Mouse (Mus musculus): Measurements from ENCODE around the gene Gm42906. TPM values are rescaled to one million over a fixed set of nuclear protein-coding genes. Genes with fewer than 3 reads are reported as not detected.

The Gm42906 gene
- polyA plus RNA-seq, 1 experiment from 2014 or later: not detected

DNA sequence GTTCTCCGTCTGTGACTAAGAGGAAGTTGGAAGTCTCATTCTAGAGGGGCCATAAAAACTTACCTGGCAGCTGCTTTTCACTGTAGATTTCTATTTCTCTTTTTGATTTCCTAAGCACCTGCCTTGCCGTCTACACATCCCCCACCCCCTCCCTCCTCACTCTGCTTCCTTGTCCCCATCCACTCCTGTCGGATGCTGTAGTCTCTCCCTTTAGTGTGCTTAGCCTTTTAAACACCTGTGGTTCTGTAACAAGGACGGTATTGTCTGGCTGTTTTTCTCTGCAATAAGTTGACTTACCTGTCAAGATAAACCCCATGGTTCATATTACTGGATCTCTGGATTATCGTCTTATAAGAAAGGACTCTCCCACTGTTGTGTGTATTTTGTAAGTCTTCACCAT is 182.4 kb downstream of the Gm42906 start:
- H3K36me3 ChIP-seq (ENCODE audit: control insufficient read depth, insufficient read depth, low read length): no peaks in the 10 kb centered on the region
- no peaks in the 10 kb centered on the region for H3K4me1 ChIP-seq (ENCODE audit: control insufficient read depth, insufficient read depth, low read length)
- H3K4me2 ChIP-seq (ENCODE audit: low read length): no peak overlapping the region
- no peak for ATAC-seq
- no peak overlapping the region for H3K27ac ChIP-seq (ENCODE audit: low read length)
- whole genome bisulfite sequencing: 96% methylated on average over 5 of the region's 5 CpGs
- no peak overlapping the region for H3K4me3 ChIP-seq (ENCODE audit: low read depth, low read length)
- no peaks in the 10 kb centered on the region for H3K27me3 ChIP-seq (ENCODE audit: control insufficient read depth, insufficient read depth, low read depth, low read length)
- H3K9me3 ChIP-seq (replicated peaks; ENCODE audit: control insufficient read depth, low read length, poor library complexity, severe bottlenecking): no peaks in the 10 kb centered on the region
- H3K9ac ChIP-seq (ENCODE audit: low read depth, low read length): no peak overlapping the region

DNA sequence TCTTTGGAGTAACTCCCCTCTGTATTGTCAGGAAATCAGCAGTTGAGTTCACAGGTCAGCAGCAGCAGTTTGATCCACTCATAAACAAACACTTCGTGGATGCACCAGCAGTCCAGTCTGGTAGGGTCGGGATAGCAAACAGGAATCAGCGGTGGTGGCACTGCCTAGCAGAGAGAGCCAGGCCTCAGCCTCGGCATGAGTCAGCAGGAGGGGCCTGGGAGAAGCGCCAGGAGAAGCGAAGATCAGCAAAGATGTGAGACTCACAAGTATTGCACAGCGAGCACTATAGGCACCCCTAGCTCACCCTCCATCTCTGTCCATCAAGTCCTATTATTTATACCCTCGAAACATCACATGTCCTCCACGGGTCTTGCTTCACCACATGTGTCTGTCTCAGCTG is 189.2 kb downstream of the Gm42906 start:
- 82% methylated on average over 9 of the region's 9 CpGs for WGBS
- Histone ChIP-seq H3K27me3 (ENCODE audit: control insufficient read depth, insufficient read depth, low read depth, low read length) (no peaks in the 10 kb centered on the region; the same call in 1 of the 2 replicates), H3K9me3 (replicated peaks; ENCODE audit: control insufficient read depth, low read length, poor library complexity, severe bottlenecking) (no peaks in the 10 kb centered on the region), H3K27ac (ENCODE audit: low read length) (no peak overlapping the region), H3K9ac (ENCODE audit: low read depth, low read length) (no peak overlapping the region), H3K4me2 (ENCODE audit: low read length) (no peak overlapping the region), H3K36me3 (ENCODE audit: control insufficient read depth, insufficient read depth, low read length) (no peaks in the 10 kb centered on the region), H3K4me1 (ENCODE audit: control insufficient read depth, insufficient read depth, low read length) (peaks cover 3% of the 10 kb centered on the region; the same call in 1 of the 2 replicates), H3K4me3 (ENCODE audit: low read depth, low read length) (no peak overlapping the region)
- no peak for ATAC-seq

DNA sequence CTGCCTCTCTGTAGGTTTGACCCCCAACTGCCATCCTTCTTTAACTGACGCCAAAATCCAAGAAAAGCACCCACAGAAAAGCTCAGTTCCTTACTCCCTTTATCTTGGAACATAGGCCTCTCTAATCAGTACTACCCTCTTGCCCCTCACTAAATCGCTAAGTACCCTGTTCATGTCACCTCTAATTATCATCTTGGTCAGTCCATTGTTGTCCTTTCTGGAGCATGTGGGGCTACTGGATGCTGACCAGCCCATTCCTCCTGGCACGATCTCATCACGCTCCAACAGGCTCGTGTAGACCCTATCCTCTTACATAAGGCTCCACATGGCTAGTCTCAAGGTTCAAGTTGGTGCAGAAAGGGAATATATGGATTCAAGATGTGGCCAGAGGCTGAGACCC is 191.6 kb downstream of the Gm42906 start:
- Histone ChIP-seq H3K4me2 (ENCODE audit: low read length) (no peak overlapping the region), H3K27ac (ENCODE audit: low read length) (no peak overlapping the region), H3K27me3 (ENCODE audit: control insufficient read depth, insufficient read depth, low read depth, low read length) (peaks cover 7% of the 10 kb centered on the region), H3K9me3 (replicated peaks; ENCODE audit: control insufficient read depth, low read length, poor library complexity, severe bottlenecking) (no peaks in the 10 kb centered on the region), H3K36me3 (ENCODE audit: control insufficient read depth, insufficient read depth, low read length) (no peaks in the 10 kb centered on the region), H3K9ac (ENCODE audit: low read depth, low read length) (no peak overlapping the region), H3K4me3 (ENCODE audit: low read depth, low read length) (no peak overlapping the region), H3K4me1 (ENCODE audit: control insufficient read depth, insufficient read depth, low read length) (peaks cover 9% of the 10 kb centered on the region)
- ATAC-seq: no peak
- WGBS: 72% methylated on average over 5 of the region's 5 CpGs

DNA sequence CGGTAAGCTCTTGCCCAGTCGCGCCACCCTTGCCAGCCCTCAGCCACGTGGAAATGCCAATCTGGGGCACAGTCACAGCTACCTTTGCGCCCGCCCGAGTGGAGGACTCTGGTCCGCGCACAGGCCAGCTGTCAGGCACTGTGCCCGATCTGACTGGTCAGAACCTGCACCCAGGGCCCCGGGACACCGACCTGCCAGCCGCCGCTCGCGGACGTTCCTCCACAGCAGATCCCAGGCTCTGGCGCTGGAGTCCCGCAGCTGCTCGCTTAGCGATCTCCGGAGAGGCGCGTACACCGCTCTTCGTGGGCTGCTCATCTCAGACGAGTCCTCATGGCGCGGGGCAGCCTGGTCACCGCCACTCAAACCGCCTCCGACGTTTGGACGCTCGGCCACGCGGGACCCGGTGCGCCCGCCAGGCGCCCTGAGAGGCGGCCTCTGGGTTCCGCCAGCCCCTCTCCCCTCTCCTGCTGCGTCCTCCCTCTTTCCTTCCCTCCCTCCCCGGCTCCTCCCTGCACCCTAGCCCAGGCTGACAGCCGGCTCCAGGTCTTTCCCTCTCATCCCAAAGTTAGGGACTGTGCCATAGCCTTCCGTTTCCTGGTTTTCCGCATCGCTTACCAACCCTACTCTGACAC is 194.4 kb downstream of the Gm42906 start, which contains the start of gene Stard13:
Stard13 (minus strand) TSS at position 437 of the 632 bp plus-strand sequence.
- under 1% methylated on average over 49 of the region's 49 CpGs for WGBS
- Histone ChIP-seq H3K4me2 (ENCODE audit: low read length) (peak within 1 kb of the TSS; percentile 98), H3K9me3 (replicated peaks; ENCODE audit: control insufficient read depth, low read length, poor library complexity, severe bottlenecking) (no peaks in the 10 kb centered on the region), H3K36me3 (ENCODE audit: control insufficient read depth, insufficient read depth, low read length) (no peaks in the 10 kb centered on the region), H3K27ac (ENCODE audit: low read length) (no peak within 1 kb of the TSS), H3K4me3 (ENCODE audit: low read depth, low read length) (peak within 1 kb of the TSS; percentile 58), H3K9ac (ENCODE audit: low read depth, low read length) (peak within 1 kb of the TSS; percentile 73), H3K27me3 (ENCODE audit: control insufficient read depth, insufficient read depth, low read depth, low read length) (peaks cover 7% of the 10 kb centered on the region), H3K4me1 (ENCODE audit: control insufficient read depth, insufficient read depth, low read length) (peaks cover 9% of the 10 kb centered on the region)
- ATAC-seq: peak; percentile 74

DNA sequence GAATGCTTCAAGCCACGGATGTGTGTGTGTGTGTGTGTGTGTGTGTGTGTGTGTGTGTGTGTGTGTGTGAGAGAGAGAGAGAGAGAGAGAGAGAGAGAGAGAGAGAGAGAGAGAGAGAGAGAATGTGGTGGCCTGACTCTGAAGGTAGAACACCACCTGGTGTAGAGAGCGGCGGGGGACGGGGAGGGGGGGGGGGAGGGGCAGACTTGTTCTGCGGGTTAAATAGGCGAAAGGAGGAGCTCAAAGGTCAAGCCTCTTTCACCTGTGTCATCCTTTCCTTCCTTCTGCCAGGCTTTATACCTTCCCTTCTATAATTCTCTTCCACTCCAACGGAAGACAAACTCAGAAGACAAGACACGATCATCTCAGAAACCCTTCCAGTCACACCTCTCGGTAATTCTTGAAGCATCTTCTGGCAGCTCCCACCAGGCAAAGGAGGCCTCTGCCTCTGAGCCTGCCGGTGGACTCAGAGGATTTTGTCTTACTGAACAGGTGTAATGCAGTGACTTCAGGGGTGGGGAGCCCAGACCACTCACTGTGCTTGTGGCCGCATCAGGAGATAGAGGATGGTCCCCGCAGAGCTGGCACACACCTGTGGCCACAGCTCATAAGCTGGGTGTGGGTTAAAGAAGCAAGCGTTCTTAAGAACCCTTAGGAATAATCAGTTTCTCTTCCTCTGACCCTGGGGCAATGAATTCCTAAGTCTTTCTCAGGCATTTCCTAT is 195.2 kb downstream of the Gm42906 start:
- no peak overlapping the region for H3K27ac ChIP-seq (ENCODE audit: low read length)
- peak overlapping the region; percentile 58 for H3K4me3 ChIP-seq (ENCODE audit: low read depth, low read length)
- 0 out of 2 replicates have a peak, but pooled peaks have one; percentile 25 for ATAC-seq
- WGBS: 30% methylated on average over 10 of the region's 13 CpGs
- H3K36me3 ChIP-seq (ENCODE audit: control insufficient read depth, insufficient read depth, low read length): no peaks in the 10 kb centered on the region
- no peaks in the 10 kb centered on the region for H3K9me3 ChIP-seq (replicated peaks; ENCODE audit: control insufficient read depth, low read length, poor library complexity, severe bottlenecking)
- H3K9ac ChIP-seq (ENCODE audit: low read depth, low read length): peak overlapping the region; percentile 73
- H3K4me1 ChIP-seq (ENCODE audit: control insufficient read depth, insufficient read depth, low read length): peaks cover 9% of the 10 kb centered on the region
- H3K4me2 ChIP-seq (ENCODE audit: low read length): peak overlapping the region; percentile 98
- peaks cover 7% of the 10 kb centered on the region for H3K27me3 ChIP-seq (ENCODE audit: control insufficient read depth, insufficient read depth, low read depth, low read length)

DNA sequence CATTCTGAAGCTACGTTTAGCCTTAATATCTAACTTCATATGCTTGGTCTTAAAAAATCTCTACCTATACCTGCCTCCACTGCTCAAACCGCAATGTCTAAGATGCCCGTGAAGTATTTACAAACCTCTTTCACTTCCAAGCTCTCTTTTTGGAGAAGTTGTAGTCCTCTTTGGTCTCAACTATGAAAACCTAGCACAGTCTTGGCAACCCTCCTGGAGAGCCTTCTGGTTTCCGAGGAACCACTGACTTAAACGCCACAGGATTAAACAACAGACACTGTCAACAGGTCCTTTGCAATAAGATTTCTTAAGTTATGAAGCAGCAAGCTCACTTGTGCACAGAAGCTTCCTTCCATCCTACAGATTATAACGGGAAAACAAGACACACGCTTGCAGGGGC is 196.1 kb downstream of the Gm42906 start:
- Histone ChIP-seq H3K4me1 (ENCODE audit: control insufficient read depth, insufficient read depth, low read length) (peaks cover 9% of the 10 kb centered on the region), H3K27ac (ENCODE audit: low read length) (no peak overlapping the region), H3K4me2 (ENCODE audit: low read length) (no peak overlapping the region), H3K4me3 (ENCODE audit: low read depth, low read length) (no peak overlapping the region), H3K27me3 (ENCODE audit: control insufficient read depth, insufficient read depth, low read depth, low read length) (peaks cover 7% of the 10 kb centered on the region), H3K36me3 (ENCODE audit: control insufficient read depth, insufficient read depth, low read length) (no peaks in the 10 kb centered on the region), H3K9ac (ENCODE audit: low read depth, low read length) (no peak overlapping the region), H3K9me3 (replicated peaks; ENCODE audit: control insufficient read depth, low read length, poor library complexity, severe bottlenecking) (no peaks in the 10 kb centered on the region)
- WGBS: 94% methylated on average over 7 of the region's 7 CpGs
- no peak for ATAC-seq

DNA sequence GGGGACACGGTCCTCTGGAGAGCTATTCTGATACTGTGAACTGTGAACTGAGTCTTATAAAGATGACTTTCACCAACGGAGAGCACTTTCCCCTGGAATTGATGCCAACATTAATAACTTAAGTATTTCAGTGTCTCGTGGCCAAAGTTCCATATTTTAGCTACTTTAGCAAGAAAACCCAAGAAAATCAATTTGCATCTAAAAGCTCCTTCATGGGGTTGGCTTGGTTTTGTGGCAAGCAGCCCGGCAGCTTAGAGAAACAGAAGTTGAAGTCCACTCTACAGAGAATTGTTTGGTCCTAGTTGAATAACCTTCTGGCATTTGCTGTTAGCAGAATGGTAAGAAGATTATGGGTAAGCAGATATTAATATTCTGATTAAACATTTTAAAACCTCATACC is 196.6 kb downstream of the Gm42906 start:
- Histone ChIP-seq H3K4me1 (ENCODE audit: control insufficient read depth, insufficient read depth, low read length) (peaks cover 9% of the 10 kb centered on the region), H3K4me3 (ENCODE audit: low read depth, low read length) (no peak overlapping the region), H3K9me3 (replicated peaks; ENCODE audit: control insufficient read depth, low read length, poor library complexity, severe bottlenecking) (no peaks in the 10 kb centered on the region), H3K36me3 (ENCODE audit: control insufficient read depth, insufficient read depth, low read length) (no peaks in the 10 kb centered on the region), H3K27ac (ENCODE audit: low read length) (no peak overlapping the region), H3K27me3 (ENCODE audit: control insufficient read depth, insufficient read depth, low read depth, low read length) (peaks cover 7% of the 10 kb centered on the region), H3K9ac (ENCODE audit: low read depth, low read length) (no peak overlapping the region), H3K4me2 (ENCODE audit: low read length) (no peak overlapping the region)
- WGBS: 76% methylated on average over 4 of the region's 4 CpGs
- no peak for ATAC-seq

DNA sequence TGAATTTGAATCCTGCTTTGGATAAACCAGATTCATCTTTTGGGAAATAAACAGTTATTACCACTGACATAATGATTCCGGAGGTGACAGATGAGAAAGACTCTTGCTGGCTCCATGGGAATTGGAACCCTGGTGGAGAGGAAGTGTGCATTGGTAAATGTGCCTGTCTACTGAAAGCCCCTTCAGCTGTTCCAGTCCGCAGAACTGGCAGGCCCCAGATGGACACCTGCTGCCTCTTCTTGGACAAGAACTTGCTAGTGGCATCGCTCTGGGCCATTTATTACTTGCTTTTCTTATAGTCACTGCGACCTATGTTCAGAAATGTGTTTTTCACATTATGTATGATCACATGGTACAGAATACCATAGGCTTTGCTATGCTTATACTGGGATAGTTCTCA is 197.5 kb downstream of the Gm42906 start:
- 87% methylated on average over 4 of the region's 4 CpGs for WGBS
- H3K27me3 ChIP-seq (ENCODE audit: control insufficient read depth, insufficient read depth, low read depth, low read length): peaks cover 7% of the 10 kb centered on the region
- no peak for ATAC-seq
- no peak overlapping the region for H3K27ac ChIP-seq (ENCODE audit: low read length)
- H3K4me1 ChIP-seq (ENCODE audit: control insufficient read depth, insufficient read depth, low read length): peaks cover 9% of the 10 kb centered on the region
- H3K4me3 ChIP-seq (ENCODE audit: low read depth, low read length): no peak overlapping the region
- H3K9me3 ChIP-seq (replicated peaks; ENCODE audit: control insufficient read depth, low read length, poor library complexity, severe bottlenecking): no peaks in the 10 kb centered on the region
- no peak overlapping the region for H3K9ac ChIP-seq (ENCODE audit: low read depth, low read length)
- H3K4me2 ChIP-seq (ENCODE audit: low read length): no peak overlapping the region
- H3K36me3 ChIP-seq (ENCODE audit: control insufficient read depth, insufficient read depth, low read length): no peaks in the 10 kb centered on the region

DNA sequence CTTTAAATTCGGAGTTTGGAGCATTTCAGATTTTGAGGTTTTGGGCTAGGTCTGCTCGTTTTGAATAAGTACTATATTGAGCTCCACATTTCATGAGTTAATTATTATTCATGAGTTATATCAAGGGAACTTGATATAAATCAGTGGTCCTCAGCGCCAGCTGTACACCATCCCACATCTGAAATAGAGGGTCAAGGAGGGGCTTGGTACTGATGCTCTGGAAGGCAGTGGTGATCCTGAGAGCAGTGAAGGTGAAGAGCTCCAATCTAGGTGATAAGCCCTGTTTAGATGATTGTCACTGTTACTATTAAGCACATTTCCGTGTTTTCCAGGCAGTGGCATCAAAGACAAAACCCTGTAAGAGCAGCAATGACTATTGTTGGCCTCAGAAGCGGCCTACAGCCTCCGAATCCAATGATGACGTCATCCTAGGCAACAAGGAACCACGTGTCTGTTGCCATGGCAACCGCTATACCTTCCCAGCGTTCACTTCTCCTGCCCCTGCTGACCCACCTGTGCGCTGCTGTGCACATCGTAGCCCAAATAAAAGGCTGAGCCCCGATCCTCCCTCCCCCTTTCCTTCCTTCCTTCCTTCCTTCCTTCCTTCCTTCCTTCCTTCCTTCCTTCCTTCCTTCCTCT is 199.5 kb downstream of the Gm42906 start:
- WGBS: 57% methylated on average over 13 of the region's 13 CpGs
- Histone ChIP-seq H3K4me1 (ENCODE audit: control insufficient read depth, insufficient read depth, low read length) (peaks cover 5% of the 10 kb centered on the region), H3K27me3 (ENCODE audit: control insufficient read depth, insufficient read depth, low read depth, low read length) (peaks cover 7% of the 10 kb centered on the region), H3K27ac (ENCODE audit: low read length) (no peak overlapping the region), H3K9ac (ENCODE audit: low read depth, low read length) (no peak overlapping the region), H3K36me3 (ENCODE audit: control insufficient read depth, insufficient read depth, low read length) (no peaks in the 10 kb centered on the region), H3K4me2 (ENCODE audit: low read length) (no peak overlapping the region), H3K9me3 (replicated peaks; ENCODE audit: control insufficient read depth, low read length, poor library complexity, severe bottlenecking) (no peaks in the 10 kb centered on the region), H3K4me3 (ENCODE audit: low read depth, low read length) (no peak overlapping the region)
- no peak for ATAC-seq

All from midbrain, embryonic 16.5 days (tissue).